Mouse (Mus musculus) midbrain, embryonic 11.5 days (tissue): ENCODE results near the gene Fmo6. TPM values are rescaled to one million over a fixed set of nuclear protein-coding genes. Genes with fewer than 3 reads are reported as not detected.

Experiments used
- ATAC-seq: fragments of 200-750 bp; cut with Nextera tagmentation; 2 replicates; pipeline ENCODE4 v1.8.0; 2017; ENCODE audit warnings: moderate TSS enrichment, moderate library complexity; ENCODE audit not compliant: low FRiP score
- DNase-seq: peaks from one replicate; pipeline ENCODE4 v3.0.0; 2015; ENCODE audit warnings: low spot score; ENCODE audit errors: missing footprints
- H3K27ac ChIP-seq: fragments of 300-500 bp; sonication (generic); 2 replicates; pipeline ENCODE4 v1.5.1; 2014; ENCODE audit warnings: low read depth, low read length
- H3K27me3 ChIP-seq: fragments of 300-500 bp; sonication (generic); 2 replicates; pipeline ENCODE4 v1.6.1; 2014; ENCODE audit warnings: mild to moderate bottlenecking, low read length, moderate library complexity, mixed read lengths; ENCODE audit not compliant: control insufficient read depth, insufficient read depth
- H3K36me3 ChIP-seq: fragments of 300-500 bp; sonication (generic); 2 replicates; pipeline ENCODE4 v1.6.1; 2014; ENCODE audit warnings: mild to moderate bottlenecking, low read length, moderate library complexity, mixed read lengths; ENCODE audit not compliant: control insufficient read depth, insufficient read depth
- H3K4me1 ChIP-seq: fragments of 300-500 bp; sonication (generic); 2 replicates; pipeline ENCODE4 v1.6.1; 2014; ENCODE audit warnings: low read length; ENCODE audit not compliant: control insufficient read depth, insufficient read depth
- H3K4me2 ChIP-seq: fragments of 300-500 bp; sonication (generic); 2 replicates; pipeline ENCODE4 v1.6.1; 2014; ENCODE audit warnings: mild to moderate bottlenecking, moderate library complexity
- H3K4me3 ChIP-seq: fragments of 300-500 bp; sonication (generic); 2 replicates; pipeline ENCODE4 v1.5.1; 2014; ENCODE audit warnings: low read depth, low read length
- H3K9ac ChIP-seq: fragments of 300-500 bp; sonication (generic); 2 replicates; pipeline ENCODE4 v1.6.1; 2014; ENCODE audit warnings: low read length
- H3K9me3 ChIP-seq: fragments of 300-500 bp; sonication (generic); 2 replicates; pipeline ENCODE4 v1.6.1; 2016; ENCODE audit warnings: low read length; ENCODE audit not compliant: control insufficient read depth
- WGBS: fragments of 180-500 bp; shearing (Covaris S2); extraction: QIAGEN DNeasy Blood & Tissue Kit; methylation state at CpG from one replicate; pipeline ENCODE4 v1.1.7; 2014; 5-methylcytosine and 5-hydroxymethylcytosine counted together
- polyA plus RNA-seq: library from polyadenylated mRNA; unstranded; fragments of >200 nt; fragmentation: Nextera tagmentation; extraction: Ambion mirVana; gene quantifications from 2 replicates; pipeline ENCODE4 v1.2.1, GENCODE M21; 2014

Fmo6 gene
- polyA plus RNA-seq, 1 experiment from 2014 or later: not detected

DNA sequence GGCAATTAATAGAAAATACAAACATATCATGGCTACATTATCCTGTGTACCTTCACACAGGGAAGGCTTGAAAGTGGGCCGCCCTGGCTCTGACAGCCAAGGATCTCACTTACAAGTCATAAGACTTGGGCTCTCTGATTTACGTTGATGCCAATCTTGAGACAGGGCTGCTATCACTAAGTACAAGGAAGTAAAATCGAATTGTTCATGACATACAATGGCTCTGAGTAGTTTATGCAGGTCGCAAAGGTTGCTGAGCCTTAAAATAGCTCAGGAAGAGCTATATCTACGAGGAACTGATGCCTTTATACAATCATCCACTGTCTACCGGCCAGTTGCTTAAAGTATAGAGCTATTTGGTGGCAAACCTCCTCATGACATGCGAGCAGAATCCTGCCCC is 66.3 kb downstream of the Fmo6 start:
- H3K4me1 ChIP-seq: no peaks in the 10 kb centered on the region
- H3K27me3 ChIP-seq: no peaks in the 10 kb centered on the region
- no peak overlapping the region for H3K4me2 ChIP-seq
- ATAC-seq: no peak
- no peak for DNase-seq
- no peaks in the 10 kb centered on the region for H3K36me3 ChIP-seq
- H3K9me3 ChIP-seq: no peaks in the 10 kb centered on the region
- WGBS: 85% methylated on average over 7 of the region's 7 CpGs
- no peak overlapping the region for H3K9ac ChIP-seq
- no peak overlapping the region for H3K27ac ChIP-seq
- no peak overlapping the region for H3K4me3 ChIP-seq

DNA sequence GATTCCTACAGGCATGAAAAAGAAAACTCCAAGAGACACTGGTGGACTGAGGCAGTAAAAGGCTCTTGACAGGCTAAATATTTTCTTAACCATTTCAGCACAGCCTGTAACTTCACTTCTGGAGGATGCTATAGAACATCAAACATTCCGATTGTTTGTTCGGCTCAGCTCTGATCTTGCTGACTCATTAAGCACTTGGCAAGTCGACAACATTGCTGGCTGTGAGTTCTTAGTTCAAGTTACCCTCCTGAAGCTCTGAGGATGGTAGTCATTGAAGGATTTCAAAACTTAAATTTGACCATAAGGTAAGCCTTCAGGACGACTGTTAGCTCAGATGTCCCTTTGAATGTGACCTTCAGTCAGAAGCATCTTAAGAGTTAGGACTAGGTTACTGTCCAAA is 69.9 kb downstream of the Fmo6 start:
- 90% methylated on average over 4 of the region's 4 CpGs for WGBS
- Histone ChIP-seq H3K9ac (no peak overlapping the region), H3K27me3 (no peaks in the 10 kb centered on the region), H3K4me2 (no peak overlapping the region), H3K9me3 (no peaks in the 10 kb centered on the region), H3K36me3 (no peaks in the 10 kb centered on the region), H3K4me1 (no peaks in the 10 kb centered on the region; the same call in 1 of the 2 replicates), H3K27ac (no peak overlapping the region), H3K4me3 (no peak overlapping the region)
- no peak for ATAC-seq
- no peak for DNase-seq

Other genes starting within 250 kb of the Fmo6 start
- gene Prrc2c, start 197.0 kb downstream of the Fmo6 start, polyA plus RNA-seq: 151 and 163 TPM in 2 replicates
- 0.85 and 0.86 TPM in 2 replicates for gene Fmo4, start 123.5 kb downstream of the Fmo6 start, polyA plus RNA-seq
- gene Fmo1, start 70.9 kb downstream of the Fmo6 start, polyA plus RNA-seq: 26.5 and 30.8 TPM in 2 replicates
- not detected in 2 replicates for gene Fmo2, start 38.8 kb downstream of the Fmo6 start, polyA plus RNA-seq
- gene Fmo3, start 47.0 kb upstream of the Fmo6 start, polyA plus RNA-seq: not detected in 2 replicates
- gene Mroh9, start 148.2 kb upstream of the Fmo6 start, polyA plus RNA-seq: not detected in 2 replicates